Mouse (Mus musculus): Measurements from ENCODE around the gene Bfar. TPM values are rescaled to one million over a fixed set of nuclear protein-coding genes. Genes with fewer than 3 reads are reported as not detected.

Bfar gene
- polyA plus RNA-seq (2012; ENCODE audit: low replicate concordance) = 2.1 and 5.6 TPM in 2 replicates

DNA sequence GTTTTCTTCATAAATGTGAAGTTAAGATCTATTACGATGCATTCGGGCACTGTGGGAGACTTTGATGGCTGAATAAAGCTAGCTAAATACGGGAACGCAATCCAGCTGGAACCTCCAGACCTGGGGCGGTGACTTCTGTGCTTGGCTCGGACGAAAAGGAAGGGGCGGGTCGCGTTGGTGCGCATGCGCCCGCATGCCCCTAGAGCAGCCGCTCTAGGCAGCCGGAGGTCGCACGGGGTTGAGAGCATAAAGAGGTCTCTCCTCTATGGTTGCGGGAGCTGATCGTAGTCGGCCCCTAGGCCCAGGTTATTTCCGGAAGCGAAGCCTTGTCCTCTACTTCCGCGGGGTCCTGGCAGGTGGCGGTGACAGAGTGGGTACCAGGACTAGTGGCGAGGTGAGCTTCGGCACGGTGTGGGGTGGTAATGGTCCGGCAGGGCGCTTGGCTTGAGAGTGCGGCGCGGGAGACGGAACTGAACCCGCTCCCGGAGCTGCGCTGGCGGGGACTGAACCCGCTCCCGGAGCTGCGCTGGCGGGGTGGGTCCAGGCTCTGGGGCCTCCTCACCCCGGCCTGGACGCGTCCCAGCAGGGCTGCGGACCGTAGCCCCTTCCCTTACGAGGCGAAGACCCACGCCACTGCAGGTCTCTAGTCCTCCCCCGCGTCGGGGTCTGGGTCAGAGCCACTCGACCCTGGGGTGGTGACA is at the start of gene Bfar, which contains the start of gene 3110001I22Rik:
Gene Bfar (plus strand): TSS at position 174 of the 701 bp plus-strand sequence.
Gene 3110001I22Rik (plus strand): TSS at position 245 of the 701 bp plus-strand sequence.

DNA sequence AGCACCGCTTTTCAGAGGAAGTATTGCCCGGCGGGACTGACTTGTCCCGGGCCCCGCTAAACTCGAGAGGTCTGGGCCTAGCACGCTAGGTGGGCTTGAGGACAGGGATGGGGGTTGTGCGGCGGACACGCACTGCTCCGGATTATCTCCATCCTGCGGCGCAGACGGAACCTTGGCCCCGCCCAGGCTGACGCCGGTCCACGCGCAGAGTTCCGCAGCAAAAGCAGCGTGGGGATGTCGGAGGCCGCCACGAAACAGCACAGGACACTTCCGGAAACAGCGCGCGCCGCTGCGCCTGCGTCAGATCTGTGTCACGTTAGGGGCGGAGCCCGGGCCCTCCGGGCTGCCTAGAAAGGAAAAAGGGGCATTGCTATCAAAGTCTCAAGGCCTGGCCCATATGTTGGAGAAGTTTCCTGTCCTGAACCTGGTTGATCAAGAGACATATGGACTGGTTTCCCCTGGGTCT is 3.7 kb upstream of the Bfar start, which contains the start of gene Parn:
Gene Parn (minus strand): TSS at position 293 of the 466 bp plus-strand sequence.

DNA sequence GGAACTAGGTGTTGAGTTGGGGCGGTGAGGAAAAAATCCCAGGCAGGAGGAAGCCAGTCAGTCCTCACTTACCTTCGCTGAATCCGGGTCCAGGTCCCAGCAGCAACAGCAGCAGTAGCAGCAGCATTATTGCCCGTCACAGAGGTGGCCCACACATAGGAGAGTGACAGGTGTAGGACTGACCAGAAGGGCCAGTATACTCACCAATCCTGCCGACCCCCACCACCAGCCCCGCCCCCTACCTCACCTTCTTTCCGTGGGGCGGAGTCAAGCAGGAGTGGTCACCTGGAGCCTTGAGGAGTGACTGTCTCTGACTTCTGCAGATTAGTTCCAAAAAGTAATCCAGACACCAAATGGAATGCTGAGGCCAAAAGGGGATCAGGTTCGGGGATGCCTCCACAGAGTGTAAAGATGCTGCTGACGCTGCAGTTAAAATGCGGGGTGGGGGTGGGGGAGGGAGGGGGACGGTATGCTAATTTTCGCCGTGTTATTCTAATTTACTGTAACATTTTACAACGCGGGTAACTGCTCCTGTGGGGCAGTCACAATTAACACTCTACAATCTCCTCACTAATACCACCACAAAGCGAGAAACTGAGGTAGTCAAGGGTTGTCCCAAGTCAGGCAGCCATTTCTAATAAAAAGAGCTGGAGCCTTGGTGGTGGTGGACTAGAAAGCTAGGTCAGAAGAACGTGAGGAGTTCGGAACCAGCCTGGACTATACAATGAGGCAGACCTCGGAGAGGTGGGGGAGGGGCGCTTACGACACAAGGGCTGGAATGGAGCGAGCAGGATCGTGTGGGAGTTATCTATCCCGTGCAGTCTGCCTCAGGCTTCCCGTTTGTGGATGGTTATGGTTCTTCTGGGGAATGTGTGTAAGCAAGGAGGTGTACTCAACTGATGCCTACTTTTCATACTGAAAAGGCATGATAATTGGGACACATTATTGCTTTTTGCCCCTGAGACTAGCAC is 58.9 kb downstream of the Bfar start, which contains the start of gene Pla2g10:
Gene Pla2g10 (minus strand): TSS at position 699 of the 971 bp plus-strand sequence.

Other genes starting within 250 kb of the Bfar start
- 18.0 and 39.6 TPM in 2 replicates for gene Parn, start 3.7 kb upstream of the Bfar start, polyA plus RNA-seq (2012; ENCODE audit: low replicate concordance)
- gene 3110001I22Rik, start 71 bp downstream of the Bfar start, polyA plus RNA-seq (2012; ENCODE audit: low replicate concordance) = 0.38 TPM in 1 of 2 replicates, not detected in the other
- not detected in 2 replicates for gene Pla2g10, start 59.1 kb downstream of the Bfar start, polyA plus RNA-seq (2012; ENCODE audit: low replicate concordance)
- gene Rrn3, start 108.8 kb downstream of the Bfar start, polyA plus RNA-seq (2012; ENCODE audit: low replicate concordance) = 6.6 and 39.2 TPM in 2 replicates
- 7.9 and 12.3 TPM in 2 replicates for gene Ntan1, start 147.0 kb downstream of the Bfar start, polyA plus RNA-seq (2012; ENCODE audit: low replicate concordance)
- gene Pdxdc1, start 231.3 kb downstream of the Bfar start, polyA plus RNA-seq (2012; ENCODE audit: low replicate concordance) = 9.2 and 16.2 TPM in 2 replicates
- not detected in 2 replicates for gene Mpv17l, start 231.3 kb downstream of the Bfar start, polyA plus RNA-seq (2012; ENCODE audit: low replicate concordance)

Measured in leukemia stem cell, adult 10-12 weeks (primary cell).